Mouse (Mus musculus) bone marrow, adult 2 months (tissue): ENCODE results near the gene Lfng.

Experiments
- CTCF ChIP-seq: fragments of 200-500 bp; IDR thresholded peaks from 2 replicates; pipeline ENCODE4 v1.5.1; 2011; ENCODE audit warnings: low read length, control low read depth; ENCODE audit not compliant: control insufficient read depth, insufficient read depth
- POLR2A ChIP-seq: fragments of 200-500 bp; IDR thresholded peaks from 2 replicates; pipeline ENCODE4 v1.6.1; 2011; ENCODE audit warnings: low read depth, mild to moderate bottlenecking, control low read depth, low read length, borderline replicate concordance; ENCODE audit not compliant: control insufficient read depth

- TF ChIP-seq CTCF (no peak), POLR2A (peak; percentile 36; the same call in 1 of the 2 replicates)
These were observed 41.5 kb downstream of the Lfng start, which contains the start of gene Ttyh3 for GRCm38 (mm10) chr5:140648519-140649100.
